Mouse (Mus musculus) kidney, embryonic 14.5 days (tissue): ENCODE data around the gene Prrc2a. TPM values are rescaled to one million over a fixed set of nuclear protein-coding genes. Genes with fewer than 3 reads are reported as not detected.
A peak's percentile ranks its signal among the peaks of the same experiment; 100 is the strongest.

Experiments
- ATAC-seq: fragments of 200-750 bp; cut with Nextera tagmentation; 2 replicates; pipeline ENCODE4 v1.8.0; 2017; ENCODE audit warnings: moderate number of reproducible peaks, mild to moderate bottlenecking, moderate TSS enrichment, moderate library complexity; ENCODE audit not compliant: low FRiP score, low TSS enrichment
- H3K27ac ChIP-seq: fragments of 300-500 bp; sonication (generic); 2 replicates; pipeline ENCODE4 v1.5.1; 2014; ENCODE audit warnings: low read depth, mild to moderate bottlenecking, low read length, moderate library complexity, mixed read lengths
- H3K27me3 ChIP-seq: fragments of 300-500 bp; sonication (generic); 2 replicates; pipeline ENCODE4 v1.6.1; 2014; ENCODE audit warnings: mild to moderate bottlenecking, low read length; ENCODE audit not compliant: control insufficient read depth, insufficient read depth
- H3K36me3 ChIP-seq: fragments of 300-500 bp; sonication (generic); 2 replicates; pipeline ENCODE4 v1.6.1; 2014; ENCODE audit warnings: low read length, mixed read lengths; ENCODE audit not compliant: control insufficient read depth, insufficient read depth
- H3K4me1 ChIP-seq: fragments of 300-500 bp; sonication (generic); 2 replicates; pipeline ENCODE4 v1.6.1; 2014; ENCODE audit warnings: low read length, mixed read lengths; ENCODE audit not compliant: control insufficient read depth, insufficient read depth
- H3K4me2 ChIP-seq: fragments of 300-500 bp; sonication (generic); replicated peaks from 2 replicates; pipeline ENCODE4 v1.6.1; 2014; ENCODE audit warnings: low read depth, mild to moderate bottlenecking, low read length
- H3K4me3 ChIP-seq: fragments of 300-500 bp; sonication (generic); 2 replicates; pipeline ENCODE4 v1.5.1; 2014; ENCODE audit warnings: mild to moderate bottlenecking, low read length
- H3K9ac ChIP-seq: fragments of 300-500 bp; sonication (generic); 2 replicates; pipeline ENCODE4 v1.6.1; 2014; ENCODE audit warnings: low read depth, mild to moderate bottlenecking, low read length, moderate library complexity
- H3K9me3 ChIP-seq: fragments of 300-500 bp; sonication (generic); 2 replicates; pipeline ENCODE4 v1.6.1; 2016; ENCODE audit warnings: low read length; ENCODE audit not compliant: control insufficient read depth
- WGBS: fragments of 180-500 bp; shearing (Covaris S2); extraction: QIAGEN DNeasy Blood & Tissue Kit; methylation state at CpG from one replicate; pipeline ENCODE4 v1.1.7; 2014; 5-methylcytosine and 5-hydroxymethylcytosine counted together
- polyA plus RNA-seq: library from polyadenylated mRNA; unstranded; fragments of >200 nt; fragmentation: Nextera tagmentation; extraction: Ambion mirVana; gene quantifications from 2 replicates; pipeline ENCODE4 v1.2.1, GENCODE M21; 2014

Prrc2a gene
- polyA plus RNA-seq, 1 experiment from 2014 or later = 248 TPM

GRCm38 (mm10) chr17:35168541-35169207 is 4.0 kb upstream of the Prrc2a start:
- ATAC-seq = no peak
- no peaks in the 10 kb centered on the region for H3K9me3 ChIP-seq
- H3K4me1 ChIP-seq = no peaks in the 10 kb centered on the region; the same call in 1 of the 2 replicates
- no peaks in the 10 kb centered on the region for H3K27me3 ChIP-seq
- no peak overlapping the region for H3K27ac ChIP-seq
- H3K4me3 ChIP-seq = no peak overlapping the region
- WGBS = 22% methylated on average over 4 of the region's 4 CpGs
- no peak overlapping the region for H3K9ac ChIP-seq
- no peak overlapping the region for H3K4me2 ChIP-seq
- H3K36me3 ChIP-seq = no peaks in the 10 kb centered on the region

DNA sequence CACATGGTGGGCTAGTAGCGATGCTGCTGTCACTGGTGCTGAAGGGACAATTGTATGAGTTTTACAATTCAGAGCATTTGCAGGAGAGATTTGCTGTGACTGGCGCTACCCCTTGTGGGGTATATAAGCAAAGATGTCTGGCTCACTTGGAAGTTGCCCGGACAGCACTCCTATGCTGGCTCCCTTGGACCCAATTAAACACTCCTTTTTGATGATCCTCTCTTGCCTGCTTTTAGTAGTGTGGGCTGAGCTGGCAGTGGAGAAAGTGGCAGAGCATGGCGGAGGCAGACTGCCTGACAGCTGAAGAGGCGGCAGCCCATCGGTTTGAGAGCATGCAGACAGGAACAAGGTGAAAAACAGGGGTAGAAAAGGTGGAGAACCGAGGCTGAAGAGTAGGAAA is 3.1 kb upstream of the Prrc2a start:
- Histone ChIP-seq H3K4me3 (no peak overlapping the region), H3K9me3 (no peaks in the 10 kb centered on the region), H3K4me2 (no peak overlapping the region), H3K27ac (no peak overlapping the region), H3K36me3 (no peaks in the 10 kb centered on the region), H3K4me1 (peaks cover 5% of the 10 kb centered on the region; the same call in 1 of the 2 replicates), H3K9ac (no peak overlapping the region), H3K27me3 (no peaks in the 10 kb centered on the region)
- 89% methylated on average over 7 of the region's 7 CpGs for WGBS
- no peak for ATAC-seq

- H3K36me3 ChIP-seq = peaks cover 12% of the 10 kb centered on the region
- H3K9me3 ChIP-seq = no peaks in the 10 kb centered on the region
- ATAC-seq = no peak
- H3K27ac ChIP-seq = peak overlapping the region; percentile 96; the same call in 1 of the 2 replicates
- H3K9ac ChIP-seq = no peak overlapping the region
- no peaks in the 10 kb centered on the region for H3K27me3 ChIP-seq
- peak overlapping the region; percentile 87; the same call in 1 of the 2 replicates for H3K4me3 ChIP-seq
- 58% methylated on average over 8 of the region's 8 CpGs for WGBS
- H3K4me2 ChIP-seq = peak overlapping the region; percentile 48; the same call in 1 of the 2 replicates
- peaks cover 18% of the 10 kb centered on the region; the same call in 1 of the 2 replicates for H3K4me1 ChIP-seq
These were observed 1.8 kb upstream of the Prrc2a start for GRCm38 (mm10) chr17:35166352-35167035.

DNA sequence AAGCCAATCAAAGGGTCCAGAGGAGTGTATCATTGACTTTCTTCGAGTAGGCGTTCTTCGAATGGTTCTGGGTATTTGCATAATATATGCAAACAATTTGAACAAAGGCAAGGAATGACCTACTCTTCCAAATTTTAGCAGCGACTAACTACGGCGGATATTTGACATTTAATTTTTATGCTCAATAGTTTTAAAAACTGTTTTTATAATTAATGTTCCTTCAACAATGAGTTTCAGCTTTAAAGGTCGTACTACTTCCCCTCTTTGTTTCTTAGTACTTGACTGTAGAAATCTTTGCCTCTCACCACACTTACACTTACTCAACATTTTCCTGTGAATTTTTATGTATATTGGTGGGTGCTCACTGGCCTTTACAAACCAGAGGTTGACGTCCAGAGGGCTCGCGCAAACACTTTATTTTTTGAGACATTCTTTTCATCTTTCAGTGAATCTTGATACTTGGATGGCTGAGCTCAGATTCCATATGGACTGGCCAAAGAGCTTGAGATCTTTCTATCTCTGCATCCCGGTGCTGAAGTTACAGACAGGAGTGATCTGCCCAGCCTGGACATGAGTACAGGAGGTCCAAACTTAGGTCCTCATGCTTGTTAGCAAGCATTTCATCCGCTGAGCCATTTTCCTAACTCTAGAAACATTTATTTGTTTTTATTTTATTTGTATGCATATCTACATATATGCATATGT is 906 bp upstream of the Prrc2a start:
- no peaks in the 10 kb centered on the region for H3K9me3 ChIP-seq
- 20% methylated on average over 12 of the region's 12 CpGs for WGBS

GRCm38 (mm10) chr17:35164218-35164567 is 504 bp downstream of the Prrc2a start:
- 0% methylated on average over 21 of the region's 28 CpGs for WGBS
- Histone ChIP-seq H3K36me3 (peaks cover 35% of the 10 kb centered on the region), H3K27ac (peak overlapping the region; percentile 90), H3K4me3 (peak overlapping the region; percentile 87), H3K9me3 (no peaks in the 10 kb centered on the region), H3K4me2 (peak overlapping the region; percentile 98), H3K4me1 (peaks cover 20% of the 10 kb centered on the region; the same call in 1 of the 2 replicates), H3K9ac (peak overlapping the region; percentile 97), H3K27me3 (no peaks in the 10 kb centered on the region)
- no peak for ATAC-seq

More for the DNA sequence above, 906 bp upstream of the Prrc2a start:
- H3K4me1 ChIP-seq = peaks cover 20% of the 10 kb centered on the region; the same call in 1 of the 2 replicates
- peak; percentile 85 for ATAC-seq
- H3K9ac ChIP-seq = peak overlapping the region; percentile 57
- peak overlapping the region; percentile 87 for H3K4me3 ChIP-seq
- H3K36me3 ChIP-seq = peaks cover 20% of the 10 kb centered on the region
- peak overlapping the region; percentile 48 for H3K4me2 ChIP-seq
- H3K27me3 ChIP-seq = no peaks in the 10 kb centered on the region
- H3K27ac ChIP-seq = peak overlapping the region; percentile 96

- Histone ChIP-seq H3K9ac (peak overlapping the region; percentile 97), H3K36me3 (peaks cover 41% of the 10 kb centered on the region), H3K4me2 (peak overlapping the region; percentile 98), H3K9me3 (no peaks in the 10 kb centered on the region), H3K4me1 (peaks cover 20% of the 10 kb centered on the region; the same call in 1 of the 2 replicates), H3K27me3 (no peaks in the 10 kb centered on the region), H3K27ac (peak overlapping the region; percentile 90; the same call in 1 of the 2 replicates), H3K4me3 (peak overlapping the region; percentile 87)
- 5% methylated on average over 8 of the region's 8 CpGs for WGBS
- ATAC-seq = no peak
These were observed 1.2 kb downstream of the Prrc2a start for GRCm38 (mm10) chr17:35163326-35164081.

DNA sequence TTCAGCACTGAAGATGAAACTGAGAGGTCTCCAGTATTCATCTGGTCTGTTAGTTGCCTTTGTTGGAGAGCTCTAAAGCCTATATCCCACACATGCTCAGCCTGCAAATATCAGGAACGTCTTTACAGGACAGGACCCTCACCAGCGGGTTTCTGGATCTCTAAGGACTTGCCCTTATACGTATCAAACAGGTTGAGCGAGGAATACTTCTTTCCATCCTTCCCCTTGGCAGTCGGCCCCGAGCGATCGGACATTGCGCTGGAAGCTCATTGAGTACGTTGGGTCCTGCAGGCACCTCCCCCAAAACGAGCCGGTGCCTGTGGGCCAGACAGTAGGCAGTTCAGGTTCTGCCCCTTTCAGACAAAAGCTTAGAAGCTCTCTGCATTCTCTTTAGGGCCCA is 2.0 kb downstream of the Prrc2a start:
- peak overlapping the region; percentile 87 for H3K4me3 ChIP-seq
- H3K4me2 ChIP-seq = peak overlapping the region; percentile 98
- H3K36me3 ChIP-seq = peaks cover 49% of the 10 kb centered on the region
- H3K4me1 ChIP-seq = peaks cover 20% of the 10 kb centered on the region; the same call in 1 of the 2 replicates
- no peaks in the 10 kb centered on the region for H3K27me3 ChIP-seq
- H3K27ac ChIP-seq = no peak overlapping the region
- no peak for ATAC-seq
- WGBS = 31% methylated on average over 12 of the region's 12 CpGs
- H3K9ac ChIP-seq = peak overlapping the region; percentile 97
- no peaks in the 10 kb centered on the region for H3K9me3 ChIP-seq

- H3K4me2 ChIP-seq = peak overlapping the region; percentile 98
- peak overlapping the region; percentile 97 for H3K9ac ChIP-seq
These were observed 2.6 kb downstream of the Prrc2a start for GRCm38 (mm10) chr17:35162121-35162520.

More at GRCm38 (mm10) chr17:35162121-35162520, 2.6 kb downstream of the Prrc2a start:
- H3K4me3 ChIP-seq = peak overlapping the region; percentile 87
- peaks cover 20% of the 10 kb centered on the region; the same call in 1 of the 2 replicates for H3K4me1 ChIP-seq
- no peaks in the 10 kb centered on the region for H3K9me3 ChIP-seq
- H3K27ac ChIP-seq = no peak overlapping the region
- H3K36me3 ChIP-seq = peaks cover 55% of the 10 kb centered on the region
- H3K27me3 ChIP-seq = no peaks in the 10 kb centered on the region
- WGBS = 65% methylated on average over 14 of the region's 14 CpGs
- ATAC-seq = no peak
